Mouse (Mus musculus) forebrain, embryonic 16.5 days (tissue): ENCODE measurements at regions not wholly inside any gene's neighbourhood (a gene's known extent, or its start where the extent isn't known, plus 50 kb on each side); places are given as distances from the start of the nearest gene placed in this dataset.

Source experiments
- ATAC-seq: fragments of 200-750 bp; cut with Nextera tagmentation; 2 replicates; pipeline ENCODE4 v1.8.0; 2017; ENCODE audit warnings: mild to moderate bottlenecking, moderate library complexity
- H3K27ac ChIP-seq: fragments of 300-500 bp; sonication (generic); 2 replicates; pipeline ENCODE4 v1.5.1; 2014; ENCODE audit warnings: low read length, control low read depth
- H3K27me3 ChIP-seq: fragments of 300-500 bp; sonication (generic); replicated peaks from 2 replicates; pipeline ENCODE4 v1.6.1; 2014; ENCODE audit warnings: low read length; ENCODE audit not compliant: control insufficient read depth, insufficient read depth
- H3K36me3 ChIP-seq: fragments of 300-500 bp; sonication (generic); 2 replicates; pipeline ENCODE4 v1.6.1; 2014; ENCODE audit not compliant: control insufficient read depth, insufficient read depth
- H3K4me1 ChIP-seq: fragments of 300-500 bp; sonication (generic); replicated peaks from 2 replicates; pipeline ENCODE4 v1.6.1; 2014; ENCODE audit warnings: low read length; ENCODE audit not compliant: control insufficient read depth, insufficient read depth
- H3K4me2 ChIP-seq: fragments of 300-500 bp; sonication (generic); 2 replicates; pipeline ENCODE4 v1.6.1; 2014; ENCODE audit warnings: mild to moderate bottlenecking, low read length, control low read depth
- H3K4me3 ChIP-seq: fragments of 300-500 bp; sonication (generic); replicated peaks from 2 replicates; pipeline ENCODE4 v1.5.1; 2014; ENCODE audit warnings: mild to moderate bottlenecking, low read length, control low read depth
- H3K9ac ChIP-seq: fragments of 300-500 bp; sonication (generic); replicated peaks from 2 replicates; pipeline ENCODE4 v1.6.1; 2014; ENCODE audit warnings: low read depth, low read length, control low read depth
- H3K9me3 ChIP-seq: fragments of 300-500 bp; sonication (generic); 2 replicates; pipeline ENCODE4 v1.6.1; 2016; ENCODE audit warnings: low read length; ENCODE audit not compliant: control insufficient read depth
- WGBS: fragments of 180-500 bp; shearing (Covaris S2); extraction: QIAGEN DNeasy Blood & Tissue Kit; methylation state at CpG from one replicate; pipeline ENCODE4 v1.1.7; 2014; 5-methylcytosine and 5-hydroxymethylcytosine counted together

DNA sequence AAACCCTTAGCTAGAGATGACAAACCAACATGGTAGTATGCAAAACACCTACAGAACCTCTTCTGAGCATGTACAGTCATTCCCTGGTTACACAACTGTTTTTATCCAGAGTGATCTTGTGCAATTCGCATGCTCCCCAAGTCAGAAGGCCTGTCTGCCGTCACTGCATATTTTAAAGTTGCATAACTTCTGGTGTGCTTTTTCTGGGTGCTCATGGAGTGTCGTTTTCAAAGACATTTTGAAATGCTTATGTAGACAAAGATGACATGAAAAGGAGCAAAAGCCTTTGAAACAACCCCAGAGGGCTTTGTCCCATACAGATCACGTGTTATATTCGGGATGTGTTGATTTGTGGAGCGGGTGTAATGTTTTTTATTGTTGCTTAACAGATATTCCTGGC lies 513.8 kb upstream of the Tbx3 start:
- H3K9ac ChIP-seq = no peak overlapping the region
- 86% methylated on average over 6 of the region's 6 CpGs for WGBS
- H3K4me2 ChIP-seq = no peak overlapping the region
- no peak overlapping the region for H3K27ac ChIP-seq
- no peaks in the 10 kb centered on the region for H3K4me1 ChIP-seq
- no peak overlapping the region for H3K4me3 ChIP-seq
- H3K27me3 ChIP-seq = no peaks in the 10 kb centered on the region
- peaks cover 7% of the 10 kb centered on the region for H3K9me3 ChIP-seq
- no peak for ATAC-seq
- no peaks in the 10 kb centered on the region for H3K36me3 ChIP-seq

DNA sequence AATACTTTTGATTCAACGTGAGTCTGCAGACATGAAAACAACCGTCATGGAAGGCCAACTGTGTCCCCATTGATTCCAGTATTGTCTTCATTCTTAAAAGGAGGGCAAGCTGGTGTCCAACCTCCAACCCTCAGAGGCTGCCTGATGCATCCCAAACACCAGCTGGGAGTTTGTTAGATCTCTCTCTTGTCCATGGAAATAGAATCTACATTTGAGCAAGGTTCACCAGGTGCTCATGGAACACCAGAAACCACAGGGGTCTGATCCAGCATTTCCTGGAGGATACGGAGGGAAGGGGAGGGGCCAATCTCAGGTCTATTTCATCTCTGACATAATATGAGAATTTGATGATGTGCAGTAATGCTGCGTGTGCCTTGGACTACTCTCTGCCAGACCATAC lies 512.3 kb upstream of the Tbx3 start:
- no peak overlapping the region for H3K27ac ChIP-seq
- H3K9me3 ChIP-seq = peaks cover 7% of the 10 kb centered on the region
- H3K4me2 ChIP-seq = no peak overlapping the region
- no peak overlapping the region for H3K4me3 ChIP-seq
- H3K9ac ChIP-seq = no peak overlapping the region
- ATAC-seq = no peak
- H3K4me1 ChIP-seq = peaks cover 3% of the 10 kb centered on the region; the same call in 1 of the 2 replicates
- no peaks in the 10 kb centered on the region for H3K36me3 ChIP-seq
- WGBS = 83% methylated on average over 4 of the region's 4 CpGs
- no peaks in the 10 kb centered on the region for H3K27me3 ChIP-seq

DNA sequence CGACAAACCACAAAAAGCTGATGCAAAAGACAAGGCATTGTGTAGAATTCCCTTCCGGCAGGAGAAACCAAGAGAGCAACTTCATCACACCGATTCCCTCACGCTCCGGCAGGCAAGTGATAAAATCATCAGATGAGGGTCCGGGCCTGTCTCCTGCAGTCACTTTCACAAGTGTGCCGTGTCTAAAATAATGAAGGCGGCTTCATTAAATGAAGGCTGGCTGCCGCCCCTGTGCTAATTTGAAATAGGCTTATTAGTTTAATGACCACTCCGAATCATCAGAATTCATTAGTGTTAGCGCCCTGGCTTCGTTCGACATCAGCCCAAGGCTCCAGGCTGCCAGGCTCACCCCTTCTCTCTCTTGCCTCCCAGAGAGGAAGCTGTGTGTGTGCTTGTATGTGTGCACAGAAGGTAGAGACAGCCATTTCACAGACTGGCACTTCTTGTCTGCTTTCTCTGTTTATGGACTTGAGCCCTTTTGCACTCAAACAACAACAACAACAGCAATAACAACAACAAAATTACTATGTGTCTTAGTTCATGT lies 508.3 kb upstream of the Tbx3 start:
- H3K4me1 ChIP-seq = peaks cover 3% of the 10 kb centered on the region; the same call in 1 of the 2 replicates
- 18% methylated on average over 13 of the region's 13 CpGs for WGBS
- ATAC-seq = peak; percentile 75; the same call in 1 of the 2 replicates

DNA sequence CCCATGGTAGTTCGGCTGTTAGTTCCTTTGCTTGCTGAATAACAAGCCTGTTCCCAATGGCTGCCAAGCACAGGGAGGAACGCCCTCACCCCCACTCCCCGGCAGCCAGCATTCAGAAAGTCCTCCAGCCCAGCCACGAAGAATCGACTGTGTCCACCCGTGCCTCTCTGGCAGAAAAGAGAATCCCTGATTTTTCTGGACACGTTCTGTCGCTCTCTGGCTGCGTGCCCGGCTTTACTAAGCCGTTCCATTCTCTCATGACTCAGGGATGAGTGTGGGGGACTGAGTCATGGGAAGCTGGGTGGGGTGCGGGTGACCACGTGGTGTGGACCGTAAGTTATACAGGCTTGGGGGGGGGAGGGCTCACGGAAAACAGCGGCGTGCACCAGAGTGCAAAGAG lies 502.8 kb upstream of the Tbx3 start:
- Histone ChIP-seq H3K36me3 (no peaks in the 10 kb centered on the region), H3K4me2 (peak overlapping the region; percentile 30; the same call in 1 of the 2 replicates), H3K4me1 (no peaks in the 10 kb centered on the region), H3K9me3 (no peaks in the 10 kb centered on the region), H3K27me3 (no peaks in the 10 kb centered on the region), H3K9ac (no peak overlapping the region), H3K27ac (no peak overlapping the region), H3K4me3 (no peak overlapping the region)
- ATAC-seq = 0 out of 2 replicates have a peak, but pooled peaks have one; percentile 36
- 55% methylated on average over 17 of the region's 17 CpGs for WGBS

More for the DNA sequence above, 508.3 kb upstream of the Tbx3 start:
- Histone ChIP-seq H3K27me3 (no peaks in the 10 kb centered on the region), H3K9ac (no peak overlapping the region), H3K4me2 (no peak overlapping the region), H3K9me3 (no peaks in the 10 kb centered on the region), H3K27ac (no peak overlapping the region), H3K4me3 (no peak overlapping the region), H3K36me3 (no peaks in the 10 kb centered on the region)

DNA sequence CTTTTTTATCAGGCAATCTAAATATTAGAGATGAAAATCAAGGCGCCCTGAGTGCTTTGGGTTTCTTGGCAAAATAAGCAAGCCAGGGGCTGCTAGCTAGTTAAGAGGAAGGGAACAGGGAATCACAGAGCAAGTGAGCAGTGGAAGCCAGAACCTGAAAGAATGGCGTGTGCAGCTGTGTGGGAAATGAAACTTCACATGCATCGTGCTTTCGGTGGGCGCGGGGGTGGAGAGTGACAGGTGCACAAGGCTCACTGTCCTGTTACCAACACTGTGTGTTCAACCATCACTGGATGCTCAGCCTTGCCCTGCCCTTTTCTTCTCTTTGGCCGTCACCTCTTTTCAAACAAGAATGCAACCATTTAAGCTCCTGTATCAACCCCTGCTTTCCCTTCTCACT lies 501.2 kb upstream of the Tbx3 start:
- H3K27me3 ChIP-seq = no peaks in the 10 kb centered on the region
- no peak for ATAC-seq

DNA sequence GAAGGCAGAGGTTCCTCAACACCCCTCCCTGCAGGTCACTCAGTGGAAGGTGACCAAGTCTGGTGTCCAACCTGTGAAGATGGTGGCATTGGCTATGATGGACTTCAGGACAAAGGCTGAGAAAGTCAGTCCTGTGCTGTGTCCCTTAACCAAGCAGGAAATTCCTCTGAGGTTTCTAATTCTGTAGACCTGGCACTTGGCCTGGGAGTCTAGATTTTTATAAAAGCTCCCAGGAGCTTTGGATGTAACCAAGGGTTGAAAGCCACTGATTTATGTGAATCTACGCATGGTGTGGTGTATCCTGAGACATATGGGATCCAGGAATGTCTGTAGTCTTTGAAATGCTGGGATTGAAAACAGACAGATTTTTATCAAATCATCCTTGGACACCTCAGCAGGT lies 498.8 kb upstream of the Tbx3 start:
- no peaks in the 10 kb centered on the region for H3K4me1 ChIP-seq

More for the DNA sequence above, 501.2 kb upstream of the Tbx3 start:
- Histone ChIP-seq H3K9ac (no peak overlapping the region), H3K36me3 (no peaks in the 10 kb centered on the region), H3K4me2 (no peak overlapping the region), H3K4me1 (no peaks in the 10 kb centered on the region), H3K27ac (no peak overlapping the region), H3K4me3 (no peak overlapping the region), H3K9me3 (no peaks in the 10 kb centered on the region)
- 88% methylated on average over 7 of the region's 7 CpGs for WGBS

DNA sequence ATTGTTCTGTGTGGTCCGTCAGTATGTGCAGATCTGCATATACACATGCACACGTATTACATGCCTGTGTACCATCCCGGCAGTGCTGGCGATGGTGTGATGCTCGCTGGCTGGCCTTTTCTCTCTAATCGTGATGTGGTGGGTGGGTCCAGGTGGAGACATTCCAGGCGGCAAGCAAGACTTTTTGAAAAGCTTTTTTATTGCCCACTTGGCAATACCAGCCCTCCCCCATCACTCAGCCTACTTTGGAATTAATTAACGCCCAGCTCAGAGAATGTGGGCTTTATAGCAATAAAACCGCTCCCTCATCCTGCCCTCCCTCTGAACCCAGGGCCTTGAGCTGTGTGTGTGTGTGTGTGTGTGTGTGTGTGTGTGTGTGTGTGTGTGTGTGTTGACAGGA lies 491.7 kb upstream of the Tbx3 start:
- no peak overlapping the region for H3K4me3 ChIP-seq
- H3K27ac ChIP-seq = no peak overlapping the region
- 22% methylated on average over 9 of the region's 9 CpGs for WGBS
- H3K4me1 ChIP-seq = peaks cover 2% of the 10 kb centered on the region; the same call in 1 of the 2 replicates
- H3K27me3 ChIP-seq = no peaks in the 10 kb centered on the region
- no peaks in the 10 kb centered on the region for H3K9me3 ChIP-seq
- ATAC-seq = no peak
- no peak overlapping the region for H3K4me2 ChIP-seq
- H3K36me3 ChIP-seq = no peaks in the 10 kb centered on the region
- H3K9ac ChIP-seq = no peak overlapping the region

More for the DNA sequence above, 498.8 kb upstream of the Tbx3 start:
- H3K9ac ChIP-seq = no peak overlapping the region
- 93% methylated on average over 1 of the region's 1 CpGs for WGBS
- no peak overlapping the region for H3K4me2 ChIP-seq
- no peaks in the 10 kb centered on the region for H3K9me3 ChIP-seq
- H3K36me3 ChIP-seq = no peaks in the 10 kb centered on the region
- H3K4me3 ChIP-seq = no peak overlapping the region
- ATAC-seq = no peak
- no peaks in the 10 kb centered on the region for H3K27me3 ChIP-seq
- no peak overlapping the region for H3K27ac ChIP-seq

DNA sequence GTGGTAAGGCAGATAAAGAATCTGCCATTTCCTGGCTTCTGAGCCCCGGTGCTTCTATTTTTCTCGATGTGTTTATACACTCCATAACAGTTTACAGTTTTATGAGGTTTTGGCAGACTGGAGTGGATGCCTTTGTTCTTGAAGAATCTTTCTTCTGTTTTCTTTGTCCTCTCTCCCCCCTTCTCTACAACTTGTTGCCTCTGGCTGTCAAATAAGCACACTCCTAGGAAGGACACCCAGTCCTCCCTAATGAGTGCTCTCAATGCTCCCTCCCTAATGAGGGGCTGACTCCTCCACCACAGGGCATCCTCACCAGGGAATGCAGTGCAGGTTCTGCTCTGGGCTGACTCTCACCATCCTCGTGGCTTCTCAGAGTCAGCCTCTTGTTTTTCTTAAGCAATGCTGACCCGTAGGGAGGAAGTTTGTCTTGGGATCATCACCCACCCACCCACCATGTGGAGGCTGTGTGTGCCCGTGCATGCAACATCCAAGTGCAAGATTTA lies 486.9 kb upstream of the Tbx3 start:
- Histone ChIP-seq H3K9ac (no peak overlapping the region), H3K27ac (no peak overlapping the region), H3K27me3 (no peaks in the 10 kb centered on the region), H3K36me3 (no peaks in the 10 kb centered on the region), H3K4me2 (no peak overlapping the region), H3K4me3 (no peak overlapping the region), H3K9me3 (no peaks in the 10 kb centered on the region), H3K4me1 (peaks cover 1% of the 10 kb centered on the region; the same call in 1 of the 2 replicates)
- 70% methylated on average over 5 of the region's 5 CpGs for WGBS
- ATAC-seq = no peak

DNA sequence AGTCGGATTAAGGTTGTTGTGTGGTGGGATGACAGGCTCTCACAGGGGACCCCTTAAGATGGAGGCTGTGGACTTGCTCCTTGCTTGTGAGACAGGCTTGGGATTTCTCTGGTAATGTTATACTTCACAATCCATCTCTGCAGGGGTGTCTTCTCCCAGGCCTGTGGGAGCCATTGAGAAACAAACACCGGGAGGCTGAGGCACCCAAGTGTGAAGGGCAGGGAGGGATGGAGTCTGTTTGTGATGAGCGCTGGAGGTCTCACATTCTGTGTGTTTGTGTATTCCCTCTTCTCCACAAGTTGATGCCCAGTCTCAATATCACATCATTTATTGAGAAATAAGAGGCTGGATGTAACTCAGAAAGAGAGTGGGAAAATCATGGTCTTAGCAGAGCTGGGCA lies 483.9 kb upstream of the Tbx3 start:
- H3K4me1 ChIP-seq = no peaks in the 10 kb centered on the region
- no peaks in the 10 kb centered on the region for H3K36me3 ChIP-seq
- H3K4me2 ChIP-seq = no peak overlapping the region
- 58% methylated on average over 3 of the region's 3 CpGs for WGBS
- H3K4me3 ChIP-seq = no peak overlapping the region
- no peaks in the 10 kb centered on the region for H3K27me3 ChIP-seq
- no peak overlapping the region for H3K27ac ChIP-seq
- H3K9me3 ChIP-seq = peaks cover 3% of the 10 kb centered on the region; the same call in 1 of the 2 replicates
- H3K9ac ChIP-seq = no peak overlapping the region
- no peak for ATAC-seq

DNA sequence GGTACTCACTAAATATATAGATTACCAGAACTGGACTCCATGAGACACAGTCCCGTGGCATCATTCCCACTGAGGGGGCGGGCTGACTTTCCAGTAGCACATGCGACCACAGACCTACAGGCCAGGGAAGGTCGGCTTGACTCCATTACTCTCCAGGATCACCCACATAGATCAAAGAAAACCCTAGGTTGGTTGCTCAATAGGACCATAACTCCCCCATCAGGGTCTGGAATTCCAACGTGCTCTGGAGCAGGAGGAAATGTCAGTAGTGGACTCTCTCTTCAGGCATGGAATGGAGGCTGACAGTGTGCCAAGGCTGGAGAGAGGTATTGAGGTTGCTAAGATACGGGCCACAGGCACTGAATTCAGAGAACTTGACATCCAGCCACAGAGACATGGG lies 482.0 kb upstream of the Tbx3 start:
- no peak for ATAC-seq
- 58% methylated on average over 6 of the region's 6 CpGs for WGBS
- H3K4me2 ChIP-seq = no peak overlapping the region
- H3K9ac ChIP-seq = no peak overlapping the region
- no peaks in the 10 kb centered on the region for H3K27me3 ChIP-seq
- no peaks in the 10 kb centered on the region for H3K36me3 ChIP-seq
- H3K4me1 ChIP-seq = no peaks in the 10 kb centered on the region
- no peak overlapping the region for H3K4me3 ChIP-seq
- H3K27ac ChIP-seq = no peak overlapping the region
- peaks cover 3% of the 10 kb centered on the region; the same call in 1 of the 2 replicates for H3K9me3 ChIP-seq
